Mouse (Mus musculus) brain, adult 10 weeks (tissue): ENCODE results near the gene Dntt. TPM values are rescaled to one million over a fixed set of nuclear protein-coding genes. Genes with fewer than 3 reads are reported as not detected.

Experiments used
- polyA plus RNA-seq: library from polyadenylated mRNA; stranded (reverse); fragments of 350-450 nt; fragmentation: Illumina TruSeq; extraction: RNeasy Lipid Tissue Mini Kit (QIAGEN cat#74804); gene quantifications from one replicate; pipeline ENCODE4 v1.2.3, GENCODE M21; 2015; ENCODE audit warnings: low read depth, low replicate concordance

Gene Dntt
- not detected for polyA plus RNA-seq

DNA sequence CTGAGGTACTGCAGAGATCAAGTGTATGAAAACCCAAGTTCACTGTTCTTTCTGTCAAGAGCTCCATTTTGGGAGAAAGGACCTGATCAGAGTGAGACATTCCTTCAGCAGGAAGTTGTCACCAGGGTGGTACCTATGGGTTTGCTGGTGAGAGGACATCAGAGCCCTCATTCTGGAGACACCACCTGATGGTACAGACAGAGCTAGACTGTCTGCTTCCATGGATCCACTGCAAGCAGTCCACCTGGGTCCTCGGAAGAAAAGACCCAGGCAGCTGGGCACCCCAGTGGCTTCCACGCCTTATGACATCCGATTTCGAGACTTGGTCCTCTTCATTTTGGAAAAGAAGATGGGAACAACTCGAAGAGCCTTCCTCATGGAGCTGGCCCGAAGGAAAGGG lies at the start of gene Dntt:
Gene Dntt, plus strand, starts transcription at position 57 of the 400 bp plus-strand sequence.

DNA sequence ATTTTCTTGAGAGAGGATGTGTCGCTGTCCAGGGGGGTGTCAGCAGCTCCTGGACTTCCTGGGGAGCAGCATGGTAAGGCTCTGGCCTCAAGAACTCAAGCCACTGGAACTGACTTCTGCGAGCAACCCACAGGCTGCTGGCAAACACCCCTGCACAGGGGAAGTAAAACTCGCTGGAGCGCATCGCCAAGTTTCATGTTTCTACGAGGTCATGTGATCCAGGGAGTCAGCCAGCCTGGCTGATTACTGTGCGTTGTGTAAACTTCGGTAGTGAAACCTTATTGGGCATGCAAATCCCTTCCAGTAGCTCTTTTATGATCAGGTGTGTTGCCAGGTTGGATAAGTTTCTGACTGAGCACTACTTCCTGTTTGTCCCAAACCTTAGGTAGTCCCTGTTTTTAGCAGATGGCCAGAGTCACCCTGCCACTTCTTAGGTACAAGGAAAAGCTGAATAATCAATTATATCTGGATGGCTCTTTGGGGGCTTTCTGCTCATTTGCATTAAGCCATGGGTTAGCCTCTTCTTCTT lies 35.0 kb upstream of the Dntt start, which contains the start of gene Blnk:
Gene Blnk, minus strand, starts transcription at position 479 of the 529 bp plus-strand sequence.

GRCm38 (mm10) chr19:41076906-41077305 lies 47.8 kb downstream of the Dntt start, which contains the start of gene Opalin:
Gene Opalin, minus strand, starts transcription at chr19:41077113.

Other genes with a start within 250 kb of the Dntt start
- gene Ccnj, start 198.0 kb upstream of the Dntt start, polyA plus RNA-seq, result 6.5 TPM
- 7.4 TPM for gene Zfp518a, start 134.6 kb upstream of the Dntt start, polyA plus RNA-seq
- gene Blnk, start 34.7 kb upstream of the Dntt start, polyA plus RNA-seq, result 6.1 TPM
- 44.7 TPM for gene Opalin, start 47.8 kb downstream of the Dntt start, polyA plus RNA-seq
- gene Tll2, start 177.6 kb downstream of the Dntt start, polyA plus RNA-seq, result 0.86 TPM
- 124 TPM for gene Tm9sf3, start 234.7 kb downstream of the Dntt start, polyA plus RNA-seq